Mouse (Mus musculus) layer of hippocampus, postnatal 36 days (tissue): ENCODE measurements at regions not wholly inside any gene's neighbourhood (a gene's known extent, or its start where the extent isn't known, plus 50 kb on each side); places are given as distances from the start of the nearest gene placed in this dataset.
"Not testable (repeated sequence)": the region's sequence is repeated elsewhere in the genome, so short reads cannot be mapped to it uniquely, and the experiment has no call there.

Source experiments
- DNase-seq, 2 experiments: peaks; one replicate each; pipeline ENCODE4 v3.0.0; 2022

- DNase-seq, result no peak
Measured at GRCm38 (mm10) chr19:59516957-59517356, 58.8 kb downstream of the Emx2 start.

DNA sequence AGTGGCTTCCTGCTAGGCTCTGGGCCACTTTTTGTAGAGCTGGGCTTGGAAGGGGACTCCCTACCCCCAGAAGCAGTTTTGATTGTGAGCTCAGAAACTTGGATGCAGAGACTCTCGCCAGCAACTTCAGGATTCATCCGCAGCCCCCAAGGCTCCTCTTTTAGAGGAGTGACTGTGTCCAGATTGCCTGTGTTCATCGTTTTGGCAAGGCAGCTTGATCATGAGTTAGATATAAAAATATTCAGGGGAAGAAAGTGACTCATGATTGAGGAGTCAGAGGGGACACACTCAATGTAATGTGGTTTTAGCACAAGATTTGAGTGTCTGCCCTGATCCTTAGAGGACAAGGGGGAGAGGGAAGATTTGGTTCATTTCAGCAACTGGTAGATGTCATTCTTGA lies 61.0 kb downstream of the Emx2 start:
- DNase-seq, result peak in 1 of 2 experiments; percentile 3

DNA sequence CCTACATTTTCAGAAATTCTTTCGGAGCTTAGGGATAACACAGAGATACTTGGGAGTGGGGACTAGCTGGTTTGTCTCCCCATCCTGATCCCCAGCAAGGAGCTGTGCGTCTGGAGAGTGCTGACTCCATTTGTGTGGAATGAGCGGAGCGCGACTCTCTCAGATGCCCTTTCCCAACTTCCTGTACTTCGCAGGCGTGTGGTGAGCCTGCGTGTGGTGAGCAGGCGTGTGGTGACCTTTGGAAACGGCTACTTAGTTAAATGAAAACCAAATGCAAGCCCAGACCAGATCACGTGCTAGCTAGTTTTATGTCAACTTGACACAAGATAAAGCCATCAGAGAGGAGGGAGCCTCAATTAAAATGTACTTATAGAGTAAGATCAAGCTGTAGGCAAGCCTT lies 64.0 kb downstream of the Emx2 start:
- DNase-seq, result no peak

DNA sequence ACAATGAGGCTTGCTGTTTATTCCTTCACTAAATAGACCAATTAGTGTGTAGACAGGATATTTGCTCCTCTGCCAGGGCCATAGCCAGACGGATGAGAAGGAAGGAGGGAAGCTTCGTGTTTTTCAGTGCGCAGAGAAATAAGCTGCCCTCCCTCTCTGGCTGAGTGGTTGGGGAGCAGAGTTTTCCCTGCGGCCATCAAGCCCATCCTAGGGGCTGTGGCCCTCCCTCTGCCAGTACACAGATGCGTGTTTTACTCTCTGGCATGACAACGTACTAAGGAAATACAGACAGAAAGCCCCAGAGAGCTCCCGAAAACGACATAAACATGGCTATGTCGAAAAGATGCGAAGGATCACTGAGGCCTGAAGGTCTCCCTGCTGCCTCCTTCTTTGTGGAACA lies 65.2 kb downstream of the Emx2 start:
- DNase-seq, result no peak

- no peak for DNase-seq
Measured at GRCm38 (mm10) chr19:59564101-59564500, 105.9 kb downstream of the Emx2 start.

DNA sequence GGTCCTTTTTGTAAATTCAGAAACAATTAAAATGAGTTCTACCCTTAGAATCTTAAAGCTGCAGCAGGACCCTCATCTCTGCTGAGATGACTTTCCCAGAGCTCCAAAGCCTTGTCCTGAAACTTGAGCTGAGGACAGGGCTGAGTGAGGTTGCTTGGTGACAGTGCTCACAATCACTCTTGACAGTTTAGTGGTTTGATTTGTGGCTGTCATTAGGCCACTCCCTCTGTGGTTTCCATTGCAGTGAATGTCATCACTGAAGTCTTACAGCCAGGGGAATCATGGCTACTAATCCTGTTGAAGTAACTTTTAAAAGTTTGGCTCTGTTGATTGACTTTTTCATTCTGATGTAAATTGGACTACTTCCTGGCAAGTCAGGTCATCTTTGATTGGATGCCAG lies 110.7 kb downstream of the Emx2 start:
- DNase-seq, result no peak

GRCm38 (mm10) chr19:59569590-59569989 lies 111.4 kb downstream of the Emx2 start:
- DNase-seq, result not testable (repeated sequence)

DNA sequence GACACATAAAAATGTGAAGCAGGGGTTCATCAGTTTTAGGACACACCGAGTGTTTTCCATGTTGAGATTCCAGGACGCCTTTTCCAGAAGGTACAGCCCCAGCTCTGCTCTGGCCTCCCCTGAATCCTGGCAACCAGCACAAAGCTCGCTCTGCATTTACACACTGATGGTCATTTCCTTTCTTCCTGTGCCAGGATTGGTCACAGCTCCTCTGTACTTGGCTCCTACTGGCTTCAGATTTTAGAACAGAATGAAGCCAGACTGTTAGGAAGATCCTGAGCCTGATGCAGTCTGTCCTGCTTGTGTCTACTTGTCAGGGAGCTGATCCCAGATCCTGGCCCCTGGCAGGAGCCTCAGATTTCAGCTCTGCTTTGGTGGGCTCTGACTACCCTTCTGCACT lies 116.2 kb downstream of the Emx2 start:
- DNase-seq, result no peak

DNA sequence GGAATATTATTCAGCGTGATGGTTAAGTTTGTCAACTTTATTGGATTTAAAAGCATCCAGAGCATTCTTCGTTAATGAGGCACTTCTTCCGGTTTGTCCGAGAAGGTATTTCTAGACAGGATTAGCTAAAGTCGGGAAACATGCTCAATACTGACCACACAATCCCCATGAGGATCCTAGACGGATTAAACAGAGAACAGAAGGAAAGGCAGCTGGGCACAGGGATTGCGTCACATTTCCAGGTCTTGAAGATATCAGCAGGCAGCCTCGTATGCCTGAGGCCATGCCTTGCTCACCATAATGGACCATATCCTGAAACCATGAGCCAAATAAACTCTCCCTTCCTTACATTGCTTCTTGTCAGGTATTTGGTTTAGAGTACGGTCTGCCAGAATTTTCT lies 119.7 kb downstream of the Emx2 start:
- no peak for DNase-seq

- DNase-seq, result no peak
Measured at GRCm38 (mm10) chr19:59579676-59580075, 121.5 kb downstream of the Emx2 start.

DNA sequence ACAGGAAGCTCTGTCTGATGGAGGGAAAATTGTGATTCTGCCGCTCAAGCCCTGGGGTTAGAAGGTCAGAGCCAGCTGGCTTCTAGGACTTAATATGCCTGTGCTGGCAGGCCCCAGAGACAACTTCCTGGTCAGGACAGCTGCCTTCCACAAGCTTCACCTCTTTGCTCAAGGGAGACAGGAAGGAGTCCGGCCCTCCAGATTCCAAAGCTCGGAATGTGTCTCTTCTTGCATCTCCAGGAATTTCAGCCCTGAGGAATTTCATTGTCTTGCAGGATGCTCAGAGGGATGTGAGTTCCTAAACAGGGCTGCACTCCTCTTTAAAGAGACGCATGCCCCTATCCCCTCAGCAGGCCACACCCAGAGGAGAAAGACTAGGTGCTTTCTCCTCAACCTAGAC lies 127.7 kb downstream of the Emx2 start:
- no peak for DNase-seq

DNA sequence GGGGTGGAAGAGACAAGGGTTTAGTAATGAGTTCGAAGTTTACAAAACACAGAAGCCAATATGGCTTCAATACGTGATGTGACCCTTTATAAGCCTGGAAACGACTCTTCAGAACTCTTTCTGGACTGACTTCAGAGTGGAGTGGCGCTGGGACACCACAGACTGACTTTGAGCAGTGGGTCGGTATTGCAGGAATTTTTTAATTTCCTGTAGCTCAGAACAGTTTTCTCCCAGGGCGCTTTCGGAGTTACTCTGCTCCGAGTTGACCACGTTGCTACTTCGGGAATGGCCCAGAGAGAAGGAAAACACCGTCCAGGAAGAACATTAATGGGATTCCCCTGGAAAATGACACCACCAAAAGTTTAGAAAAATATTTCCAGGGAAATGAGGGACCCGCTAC lies 129.1 kb downstream of the Emx2 start:
- no peak for DNase-seq

- DNase-seq, result no peak
Measured at GRCm38 (mm10) chr19:59588068-59588522, 129.9 kb downstream of the Emx2 start.

DNA sequence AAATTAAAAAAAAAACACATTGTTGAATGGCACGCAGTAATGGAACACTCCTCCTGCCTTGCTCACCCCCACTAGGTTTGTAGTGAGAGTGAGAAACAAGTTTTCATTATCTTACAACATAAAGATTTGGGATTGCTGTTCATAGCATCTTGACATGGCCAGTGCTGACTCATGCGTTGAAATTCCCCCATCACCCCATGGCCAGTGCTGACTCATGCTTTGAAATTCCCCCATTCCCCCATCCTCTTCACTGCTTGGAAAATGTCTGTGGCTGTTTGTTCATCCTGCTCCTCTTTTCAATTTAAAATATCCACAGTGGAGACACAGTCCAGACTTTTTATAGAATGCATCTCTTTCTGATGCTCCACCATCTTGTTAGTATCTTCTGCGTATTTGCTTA lies 131.8 kb downstream of the Emx2 start:
- DNase-seq, result no peak

DNA sequence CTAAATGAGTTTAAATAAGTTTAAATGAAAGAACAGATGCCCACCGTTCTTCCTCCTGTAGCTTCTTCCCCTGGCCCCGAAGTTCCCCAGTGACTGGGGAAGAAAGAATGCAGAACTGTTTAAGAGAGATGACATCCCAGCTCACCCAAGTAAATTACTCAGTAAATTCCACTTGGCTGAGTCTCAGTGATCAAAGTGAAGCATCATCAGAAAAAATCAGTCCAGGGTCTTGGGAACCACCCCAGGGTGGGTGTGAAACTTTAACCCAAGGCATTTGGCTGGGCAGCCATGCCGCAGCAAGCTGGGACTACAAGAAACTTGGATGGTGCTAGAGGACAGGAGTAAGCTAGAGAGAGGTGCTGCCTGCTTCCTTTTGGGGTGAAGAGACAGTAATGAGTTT lies 133.9 kb downstream of the Emx2 start:
- no peak for DNase-seq

DNA sequence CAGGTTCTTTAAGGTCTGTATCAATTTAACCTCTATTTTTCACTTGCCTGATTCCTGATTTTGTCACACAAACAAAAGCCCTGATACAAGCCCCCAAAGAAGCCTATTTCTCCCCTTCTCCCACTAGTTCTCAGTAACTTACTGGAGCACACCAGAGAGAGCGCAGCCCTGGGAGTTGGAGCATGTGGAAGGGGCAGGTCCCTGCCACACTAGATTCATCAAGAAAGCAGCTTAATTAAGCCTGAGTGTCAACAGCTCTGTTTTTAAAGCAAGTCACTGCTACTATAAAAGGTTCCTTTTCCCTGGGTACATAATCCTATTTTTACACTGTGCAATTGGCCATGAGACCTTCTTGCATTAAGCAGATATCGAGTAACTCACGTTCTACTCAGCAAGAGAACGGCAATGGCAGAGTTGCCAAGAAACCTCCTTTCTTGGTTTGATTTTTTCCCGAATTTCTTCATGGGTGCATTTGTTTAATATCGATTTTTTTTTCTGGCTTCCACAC lies 166.2 kb downstream of the Emx2 start:
- no peak for DNase-seq

DNA sequence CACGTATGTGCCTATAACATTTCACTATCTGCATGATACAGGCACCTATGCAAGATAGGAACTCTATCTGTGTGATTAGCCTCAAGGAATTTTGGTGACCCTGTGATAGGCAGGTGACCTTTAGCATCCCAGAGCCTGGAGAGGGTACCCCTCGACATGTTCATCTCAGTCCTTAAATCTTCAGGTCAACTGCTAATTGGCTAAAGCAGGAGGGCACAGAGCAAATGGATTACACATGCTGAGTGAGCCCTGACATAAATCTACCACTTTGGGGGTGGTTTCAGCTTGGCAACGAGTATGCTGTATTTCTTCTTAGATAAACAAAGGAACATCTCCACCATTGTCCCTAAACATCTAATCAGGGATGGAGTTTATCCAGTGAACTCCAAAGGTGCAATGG lies 169.5 kb downstream of the Emx2 start:
- DNase-seq, result no peak

GRCm38 (mm10) chr19:59628296-59629160 lies 170.4 kb downstream of the Emx2 start:
- no peak for DNase-seq

GRCm38 (mm10) chr19:59629161-59629445 lies 170.9 kb downstream of the Emx2 start:
- DNase-seq, result no peak

GRCm38 (mm10) chr19:59630095-59630494 lies 171.9 kb downstream of the Emx2 start:
- no peak for DNase-seq

- no peak for DNase-seq
Measured at GRCm38 (mm10) chr19:59630706-59631105, 172.5 kb downstream of the Emx2 start.

GRCm38 (mm10) chr19:59631541-59631940 lies 173.4 kb downstream of the Emx2 start:
- no peak for DNase-seq

GRCm38 (mm10) chr19:59636271-59636670 lies 178.1 kb downstream of the Emx2 start:
- no peak for DNase-seq

GRCm38 (mm10) chr19:59642606-59643005 lies 184.4 kb downstream of the Emx2 start:
- DNase-seq, result no peak

- DNase-seq, result no peak
Measured at GRCm38 (mm10) chr19:59646231-59646630, 188.1 kb downstream of the Emx2 start.
